Mouse (Mus musculus) myocyte (in vitro differentiated cells): Measurements from ENCODE around the gene Man1c1.

Experiments used
- CEBPB ChIP-seq: IDR thresholded peaks from 2 replicates; pipeline ENCODE4 v1.6.1; 2011; ENCODE audit warnings: mild to moderate bottlenecking, moderate library complexity; ENCODE audit not compliant: poor library complexity, insufficient read depth, severe bottlenecking
- MAX ChIP-seq: IDR thresholded peaks from one replicate; pipeline ENCODE4 v1.6.1; 2011; ENCODE audit warnings: low read depth, mild to moderate bottlenecking, control low read depth
- MYOD1 ChIP-seq, 3 experiments: IDR thresholded peaks; one replicate each; pipeline ENCODE4 v1.6.1; 2011; ENCODE audit warnings: control low read depth in 2 of 3, low read depth in 2 of 3, mild to moderate bottlenecking in 2 of 3, moderate library complexity in 1 of 3; ENCODE audit not compliant: insufficient read length in 2 of 3, control insufficient read depth in 1 of 3
- POLR2A ChIP-seq: IDR thresholded peaks from one replicate; pipeline ENCODE4 v1.6.1; 2011; ENCODE audit warnings: low read depth, mild to moderate bottlenecking, control low read depth, moderate library complexity; ENCODE audit not compliant: insufficient read length
- POLR2AphosphoS2 ChIP-seq: IDR thresholded peaks from one replicate; pipeline ENCODE4 v1.6.1; 2011; ENCODE audit warnings: low read depth, control low read depth; ENCODE audit not compliant: insufficient read length
- TCF3 ChIP-seq: IDR thresholded peaks from one replicate; pipeline ENCODE4 v1.6.1; 2011; ENCODE audit warnings: low read depth, control low read depth; ENCODE audit not compliant: insufficient read length

- no peak for TF ChIP-seq POLR2AphosphoS2
- no peak for TF ChIP-seq POLR2A
- TF ChIP-seq MAX, result no peak
- no peak for TF ChIP-seq TCF3
- no peak for TF ChIP-seq MYOD1 (IDR thresholded peaks at IDR 0.05; ENCODE audit: control insufficient read depth in 1 of 3, insufficient read length in 2 of 3, low read depth in 2 of 3)
- TF ChIP-seq CEBPB, result no peak
These were observed 118.0 kb downstream of the Man1c1 start for GRCm38 (mm10) chr4:134586126-134586525.
